Mouse (Mus musculus) CH12.LX (cell line): ENCODE data around the gene Ankzf1. TPM values are rescaled to one million over a fixed set of nuclear protein-coding genes. Genes with fewer than 3 reads are reported as not detected.

Source experiments
- DNase-seq: peaks from one replicate; pipeline ENCODE4 v3.0.0-alpha.2; 2013; ENCODE audit errors: extremely low read depth
- H3K27ac ChIP-seq: 2 replicates; pipeline ENCODE4 v1.5.1; 2012; ENCODE audit warnings: low read depth, mild to moderate bottlenecking, control low read depth, moderate library complexity; ENCODE audit not compliant: insufficient read depth
- H3K27me3 ChIP-seq: replicated peaks from 2 replicates; pipeline ENCODE3; 2012; ENCODE audit warnings: inconsistent platforms
- H3K36me3 ChIP-seq, 2 experiments: replicated peaks in 1 of 2; 2 replicates each; pipeline versions ENCODE3 to v1.6.1; 2012; ENCODE audit warnings: inconsistent platforms in 1 of 2, low read length in 1 of 2, mild to moderate bottlenecking in 1 of 2, mixed read lengths in 1 of 2, moderate library complexity in 1 of 2; ENCODE audit not compliant: control insufficient read depth in 1 of 2, insufficient read depth in 1 of 2
- H3K4me1 ChIP-seq, 2 experiments: 2 replicates each; pipeline ENCODE4 v1.6.1; 2012; ENCODE audit warnings: inconsistent platforms in 1 of 2, moderate library complexity in 1 of 2; ENCODE audit not compliant: insufficient read depth in 2 of 2, control insufficient read depth in 1 of 2
- H3K4me2 ChIP-seq: 2 replicates; pipeline ENCODE4 v1.6.1; 2012; ENCODE audit warnings: low read depth, mild to moderate bottlenecking, control low read depth; ENCODE audit not compliant: poor library complexity, insufficient read depth, severe bottlenecking
- H3K4me3 ChIP-seq, 3 experiments: fragments of 150-350 bp in 1 of 3; sonication (generic) in 1 of 3; replicated peaks in 1 of 3; 2 replicates each; pipeline versions ENCODE3 to v1.5.1; 2011 to 2012; ENCODE audit warnings: low read depth in 2 of 3, low read length in 2 of 3, mild to moderate bottlenecking in 2 of 3, moderate library complexity in 2 of 3, control low read depth in 1 of 3, improper control_type of control experiment in 1 of 3, inconsistent platforms in 1 of 3, mixed read lengths in 1 of 3; ENCODE audit not compliant: poor library complexity in 1 of 3
- H3K79me2 ChIP-seq: replicated peaks from 2 replicates; pipeline ENCODE4 v1.6.1; 2012; ENCODE audit warnings: mild to moderate bottlenecking, moderate library complexity; ENCODE audit not compliant: control insufficient read depth, poor library complexity, insufficient read depth, severe bottlenecking; ENCODE audit errors: extremely low read depth
- H3K9ac ChIP-seq: 2 replicates; pipeline ENCODE4 v1.6.1; 2012; ENCODE audit warnings: low read depth, mild to moderate bottlenecking, control low read depth, moderate library complexity; ENCODE audit not compliant: insufficient read depth
- H3K9me3 ChIP-seq: replicated peaks from 2 replicates; pipeline ENCODE3; 2012; ENCODE audit warnings: low read length, inconsistent platforms, mixed read lengths
- BHLHE40 ChIP-seq: IDR thresholded peaks from 2 replicates; pipeline ENCODE4 v1.6.1; 2011; ENCODE audit warnings: mild to moderate bottlenecking, low read depth, low read length, improper control_type of control experiment
- CTCF ChIP-seq, 2 experiments: IDR thresholded peaks in 1 of 2; conservative IDR thresholded peaks in 1 of 2; 2 replicates each; pipeline ENCODE4 v1.5.1; 2011 to 2012; ENCODE audit warnings: low read depth in 2 of 2, low read length in 2 of 2, improper control_type of control experiment in 1 of 2, inconsistent platforms in 1 of 2, mild to moderate bottlenecking in 1 of 2, moderate library complexity in 1 of 2
- E2F4 ChIP-seq: IDR thresholded peaks from 2 replicates; pipeline ENCODE4 v1.6.1; 2011; ENCODE audit warnings: low read depth, low read length, improper control_type of control experiment; ENCODE audit not compliant: insufficient replicate concordance
- ELF1 ChIP-seq: IDR thresholded peaks from 2 replicates; pipeline ENCODE4 v1.6.1; 2014; ENCODE audit warnings: low read depth, mild to moderate bottlenecking, inconsistent platforms, low read length, improper control_type of control experiment
- EP300 ChIP-seq: IDR thresholded peaks from 2 replicates; pipeline ENCODE4 v1.6.1; 2011; ENCODE audit warnings: low read length, improper control_type of control experiment
- ETS1 ChIP-seq: conservative IDR thresholded peaks from 2 replicates; pipeline ENCODE4 v1.6.1; 2012; ENCODE audit warnings: low read depth, mild to moderate bottlenecking, inconsistent platforms, low read length, improper control_type of control experiment, moderate library complexity
- HCFC1 ChIP-seq: IDR thresholded peaks from 2 replicates; pipeline ENCODE4 v1.6.1; 2012; ENCODE audit warnings: low read depth, mild to moderate bottlenecking, inconsistent platforms, low read length, improper control_type of control experiment
- IRF4 ChIP-seq: IDR thresholded peaks from 2 replicates; pipeline ENCODE4 v1.6.1; 2014; ENCODE audit warnings: low read depth, mild to moderate bottlenecking, inconsistent platforms, low read length, improper control_type of control experiment
- JUN ChIP-seq: IDR thresholded peaks from 2 replicates; pipeline ENCODE4 v1.6.1; 2011; ENCODE audit warnings: low read depth, mild to moderate bottlenecking, low read length, improper control_type of control experiment, moderate library complexity; ENCODE audit not compliant: insufficient read depth
- KAT2A ChIP-seq: IDR thresholded peaks from 2 replicates; pipeline ENCODE4 v1.6.1; 2012; ENCODE audit warnings: low read length, improper control_type of control experiment, inconsistent platforms; ENCODE audit not compliant: insufficient replicate concordance
- MAFK ChIP-seq: IDR thresholded peaks from 2 replicates; pipeline ENCODE4 v1.6.1; 2011; ENCODE audit warnings: low read length, improper control_type of control experiment; ENCODE audit not compliant: insufficient replicate concordance
- MAX ChIP-seq: IDR thresholded peaks from 2 replicates; pipeline ENCODE4 v1.6.1; 2011; ENCODE audit warnings: low read length, improper control_type of control experiment
- MAZ ChIP-seq: IDR thresholded peaks from 2 replicates; pipeline ENCODE4 v1.6.1; 2012; ENCODE audit warnings: low read depth, mild to moderate bottlenecking, inconsistent platforms, low read length, improper control_type of control experiment, moderate library complexity
- POLR2A ChIP-seq: IDR thresholded peaks from 2 replicates; pipeline ENCODE4 v1.6.1; 2011; ENCODE audit warnings: low read depth, mild to moderate bottlenecking, improper control_type of control experiment, low read length
- RAD21 ChIP-seq: IDR thresholded peaks from 2 replicates; pipeline ENCODE4 v1.6.1; 2011; ENCODE audit warnings: low read depth, mild to moderate bottlenecking, low read length, improper control_type of control experiment, moderate library complexity
- SIN3A ChIP-seq: IDR thresholded peaks from 2 replicates; pipeline ENCODE4 v1.6.1; 2012; ENCODE audit warnings: low read length, improper control_type of control experiment, inconsistent platforms
- SMC3 ChIP-seq: IDR thresholded peaks from 2 replicates; pipeline ENCODE4 v1.6.1; 2011; ENCODE audit warnings: low read depth, low read length, improper control_type of control experiment
- TBP ChIP-seq: conservative IDR thresholded peaks from 2 replicates; pipeline ENCODE4 v1.6.1; 2011; ENCODE audit warnings: low read depth, low read length, improper control_type of control experiment
- UBTF ChIP-seq: IDR thresholded peaks from 2 replicates; pipeline ENCODE4 v1.6.1; 2012; ENCODE audit warnings: low read depth, mild to moderate bottlenecking, inconsistent platforms, low read length, improper control_type of control experiment, moderate library complexity
- USF1 ChIP-seq: IDR thresholded peaks from 2 replicates; pipeline ENCODE4 v1.6.1; 2014; ENCODE audit warnings: low read depth, mild to moderate bottlenecking, inconsistent platforms, low read length, improper control_type of control experiment
- ZC3H11A ChIP-seq: IDR thresholded peaks from 2 replicates; pipeline ENCODE4 v1.6.1; 2012; ENCODE audit warnings: low read depth, mild to moderate bottlenecking, inconsistent platforms, low read length, improper control_type of control experiment
- ZKSCAN1 ChIP-seq: IDR thresholded peaks from 2 replicates; pipeline ENCODE4 v1.6.1; 2012; ENCODE audit warnings: low read depth, inconsistent platforms, low read length, improper control_type of control experiment, borderline replicate concordance
- ZMIZ1 ChIP-seq: IDR thresholded peaks from 2 replicates; pipeline ENCODE4 v1.6.1; 2012; ENCODE audit warnings: low read depth, mild to moderate bottlenecking, inconsistent platforms, low read length, improper control_type of control experiment
- dilution Hi-C: fragments of 300-500 bp; cut with MboI; formaldehyde crosslinking; loops from 2 replicates; pipeline ENCODE4 v1.14.3; 2020; ENCODE audit warnings: low sequenced_read_pairs; ENCODE audit not compliant: extremely low pct_unique_long_range_greater_than_20kb, extremely low pct_ligation_motif_present
- in situ Hi-C: fragments of 300-500 bp; cut with MboI; formaldehyde crosslinking; loops from 3 replicates; pipeline ENCODE4 v1.14.3; 2019; ENCODE audit warnings: low sequenced_read_pairs, low pct_ligation_motif_present, low pct_unique_long_range_greater_than_20kb, mixed read lengths
- polyA plus RNA-seq: library from polyadenylated mRNA; unstranded; fragments of >175 nt; gene quantifications from 2 replicates; pipeline ENCODE4 v1.2.1, GENCODE M21; 2012; ENCODE audit warnings: low read depth; ENCODE audit not compliant: insufficient read length
- total RNA-seq, 2 experiments: library from RNA; depleted of rRNA; stranded (reverse); fragments of 300-350 nt in 1 of 2; fragments of >200 nt in 1 of 2; gene quantifications; 2 replicates each; pipeline ENCODE4 v1.2.3; 2012 to 2014

Gene Ankzf1
- total and polyA plus RNA-seq, 3 experiments = 13.3 to 20.4 (median 19.6) TPM

- H3K79me2 ChIP-seq = no peaks in the 10 kb centered on the region
- no peaks in the 10 kb centered on the region for H3K9me3 ChIP-seq
- peaks cover 6% of the 10 kb centered on the region for H3K27me3 ChIP-seq
- H3K4me3 ChIP-seq = no peak overlapping the region
- H3K9ac ChIP-seq = no peak overlapping the region
- no peak for TF ChIP-seq MAX
- TF ChIP-seq RAD21 = no peak
- TF ChIP-seq TBP = no peak
- no peak for TF ChIP-seq E2F4
- no peak for TF ChIP-seq SIN3A
- no peak for TF ChIP-seq ELF1
- no peak for TF ChIP-seq MAZ
- TF ChIP-seq ZMIZ1 = no peak
- TF ChIP-seq MAFK = no peak
- no peak for TF ChIP-seq KAT2A
- in situ Hi-C loops (no loop called here), dilution Hi-C loops (no loop called here)
- H3K27ac ChIP-seq = no peak overlapping the region
- H3K4me1 ChIP-seq = peaks cover 12 to 29% of the 10 kb centered on the region in 2 experiments
- no peak for DNase-seq
- no peaks in the 10 kb centered on the region for H3K36me3 ChIP-seq
- H3K4me2 ChIP-seq = no peak overlapping the region
Measured at GRCm38 (mm10) chr1:75230335-75230994, 38.5 kb downstream of the Ankzf1 start.

- Histone ChIP-seq H3K4me2 (no peak overlapping the region), H3K79me2 (no peaks in the 10 kb centered on the region), H3K4me3 (no peak overlapping the region), H3K27me3 (peaks cover 6% of the 10 kb centered on the region), H3K36me3 (no peaks in the 10 kb centered on the region), H3K9me3 (no peaks in the 10 kb centered on the region), H3K9ac (no peak overlapping the region), H3K4me1 (peaks cover 11 to 31% of the 10 kb centered on the region in 2 experiments), H3K27ac (no peak overlapping the region)
- in situ Hi-C loops (no loop called here), dilution Hi-C loops (no loop called here)
- no peak for TF ChIP-seq CTCF (conservative IDR thresholded peaks at IDR 0.05 in 1 of 2, IDR thresholded peaks at IDR 0.05 in 1 of 2; ENCODE audit: low read depth in 2 of 2, low read length in 2 of 2)
- no peak for TF ChIP-seq EP300
- no peak for TF ChIP-seq HCFC1
- no peak for TF ChIP-seq BHLHE40
- TF ChIP-seq JUN = no peak
- TF ChIP-seq USF1 = no peak
- no peak for TF ChIP-seq UBTF
- TF ChIP-seq E2F4 = no peak
- no peak for TF ChIP-seq SMC3
- no peak for TF ChIP-seq IRF4
- TF ChIP-seq ETS1 = no peak
- no peak for TF ChIP-seq ZC3H11A
- TF ChIP-seq ZKSCAN1 = no peak
- no peak for TF ChIP-seq POLR2A
- DNase-seq = no peak
Measured at GRCm38 (mm10) chr1:75231224-75231623, 39.3 kb downstream of the Ankzf1 start.
